Mouse (Mus musculus) heart, embryonic 14.5 days (tissue): ENCODE measurements at regions not wholly inside any gene's neighbourhood (a gene's known extent, or its start where the extent isn't known, plus 50 kb on each side); places are given as distances from the start of the nearest gene placed in this dataset.

Experiments
- ATAC-seq: fragments of 200-750 bp; cut with Nextera tagmentation; 2 replicates; pipeline ENCODE4 v1.8.0; 2017; ENCODE audit warnings: low read depth, moderate TSS enrichment; ENCODE audit not compliant: insufficient number of reproducible peaks, insufficient read depth, low FRiP score
- H3K27ac ChIP-seq, 2 experiments: fragments of 200-500 bp in 1 of 2; fragments of 300-500 bp in 1 of 2; sonication (generic) in 1 of 2; replicated peaks in 1 of 2; 2 replicates each; pipeline ENCODE4 v1.5.1; 2012 to 2014; ENCODE audit warnings: low read depth in 2 of 2, low read length in 2 of 2, control low read depth in 1 of 2, mild to moderate bottlenecking in 1 of 2, mixed read lengths in 1 of 2; ENCODE audit not compliant: control insufficient read depth in 1 of 2, insufficient read depth in 1 of 2
- H3K27me3 ChIP-seq: fragments of 300-500 bp; sonication (generic); 2 replicates; pipeline ENCODE4 v1.6.1; 2014; ENCODE audit warnings: mild to moderate bottlenecking, low read length, control low read depth; ENCODE audit not compliant: control insufficient read depth, insufficient read depth
- H3K36me3 ChIP-seq: fragments of 300-500 bp; sonication (generic); 2 replicates; pipeline ENCODE4 v1.6.1; 2014; ENCODE audit warnings: mild to moderate bottlenecking, control low read depth, low read length, mixed read lengths; ENCODE audit not compliant: control insufficient read depth, insufficient read depth
- H3K4me1 ChIP-seq, 2 experiments: fragments of 200-500 bp in 1 of 2; fragments of 300-500 bp in 1 of 2; sonication (generic) in 1 of 2; 2 replicates each; pipeline ENCODE4 v1.6.1; 2012 to 2014; ENCODE audit warnings: low read length in 2 of 2, control low read depth in 1 of 2, mixed read lengths in 1 of 2; ENCODE audit not compliant: control insufficient read depth in 2 of 2, insufficient read depth in 2 of 2
- H3K4me2 ChIP-seq: fragments of 300-500 bp; sonication (generic); 2 replicates; pipeline ENCODE4 v1.6.1; 2014; ENCODE audit warnings: mild to moderate bottlenecking, low read length
- H3K4me3 ChIP-seq, 2 experiments: fragments of 200-500 bp in 1 of 2; fragments of 300-500 bp in 1 of 2; sonication (generic) in 1 of 2; 2 replicates each; pipeline ENCODE4 v1.5.1; 2012 to 2014; ENCODE audit warnings: low read length in 2 of 2, mild to moderate bottlenecking in 2 of 2, control low read depth in 1 of 2, low read depth in 1 of 2, moderate library complexity in 1 of 2; ENCODE audit not compliant: control insufficient read depth in 1 of 2, insufficient read depth in 1 of 2
- H3K9ac ChIP-seq: fragments of 300-500 bp; sonication (generic); 2 replicates; pipeline ENCODE4 v1.6.1; 2014; ENCODE audit warnings: mild to moderate bottlenecking, low read length
- H3K9me3 ChIP-seq: fragments of 300-500 bp; sonication (generic); 2 replicates; pipeline ENCODE4 v1.6.1; 2016; ENCODE audit warnings: low read length, control low read depth; ENCODE audit not compliant: control insufficient read depth
- WGBS: fragments of 180-500 bp; shearing (Covaris S2); extraction: QIAGEN DNeasy Blood & Tissue Kit; methylation state at CpG from one replicate; pipeline ENCODE4 v1.1.7; 2014; 5-methylcytosine and 5-hydroxymethylcytosine counted together

DNA sequence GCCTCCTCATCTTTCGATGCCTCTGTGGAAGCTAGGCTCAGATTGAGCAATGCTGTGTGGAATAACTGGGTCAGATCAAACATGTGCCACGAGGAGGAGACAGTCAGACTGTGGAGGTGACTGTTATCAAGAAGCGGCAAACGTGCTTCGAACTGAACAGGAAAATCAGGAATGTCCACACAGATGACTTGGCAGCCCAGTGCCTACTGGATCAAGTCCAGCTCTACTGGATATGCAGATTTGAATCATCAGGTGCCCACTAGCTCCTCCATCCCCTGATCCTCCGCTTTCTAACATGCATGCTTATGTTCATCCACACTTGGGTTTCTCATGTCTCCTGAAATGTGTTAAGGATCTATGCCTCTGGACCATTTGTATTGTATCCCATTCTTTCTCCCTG is 79.7 kb downstream of the Klf4 start:
- Histone ChIP-seq H3K27ac (no peak overlapping the region), H3K9me3 (no peaks in the 10 kb centered on the region), H3K4me3 (no peak overlapping the region), H3K4me1 (peaks cover 0 to 12% of the 10 kb centered on the region in 2 experiments; a peak in 2 of 4 replicates), H3K27me3 (no peaks in the 10 kb centered on the region), H3K4me2 (no peak overlapping the region), H3K36me3 (no peaks in the 10 kb centered on the region), H3K9ac (no peak overlapping the region)
- 63% methylated on average over 6 of the region's 6 CpGs for WGBS
- ATAC-seq, result no peak

DNA sequence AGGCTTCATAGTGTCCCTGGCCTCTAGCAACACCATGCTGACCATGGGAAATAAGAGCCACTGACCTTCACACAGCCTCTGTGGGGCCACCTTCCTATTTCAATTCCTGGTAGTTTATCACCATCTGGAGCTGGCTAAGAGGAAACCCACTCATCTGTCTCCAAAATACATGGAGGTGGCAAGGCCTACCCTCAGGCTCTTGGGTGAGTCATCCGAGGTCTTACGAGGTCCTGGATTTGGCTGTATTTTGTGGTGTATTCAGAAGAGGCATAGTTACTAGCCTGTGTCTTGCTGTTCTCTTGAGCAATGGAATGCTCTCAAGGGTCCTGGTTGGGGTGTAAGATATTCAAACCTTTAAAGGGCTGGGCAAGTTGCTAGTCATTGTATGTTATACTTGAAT is 80.6 kb downstream of the Klf4 start:
- H3K9ac ChIP-seq, result no peak overlapping the region
- H3K36me3 ChIP-seq, result no peaks in the 10 kb centered on the region
- WGBS, result 95% methylated on average over 2 of the region's 2 CpGs
- no peak for ATAC-seq
- no peak overlapping the region for H3K4me2 ChIP-seq
- peaks cover 0 to 12% of the 10 kb centered on the region in 2 experiments; a peak in 2 of 4 replicates for H3K4me1 ChIP-seq
- H3K27me3 ChIP-seq, result no peaks in the 10 kb centered on the region
- H3K4me3 ChIP-seq, result no peak overlapping the region
- no peaks in the 10 kb centered on the region for H3K9me3 ChIP-seq
- no peak overlapping the region for H3K27ac ChIP-seq

DNA sequence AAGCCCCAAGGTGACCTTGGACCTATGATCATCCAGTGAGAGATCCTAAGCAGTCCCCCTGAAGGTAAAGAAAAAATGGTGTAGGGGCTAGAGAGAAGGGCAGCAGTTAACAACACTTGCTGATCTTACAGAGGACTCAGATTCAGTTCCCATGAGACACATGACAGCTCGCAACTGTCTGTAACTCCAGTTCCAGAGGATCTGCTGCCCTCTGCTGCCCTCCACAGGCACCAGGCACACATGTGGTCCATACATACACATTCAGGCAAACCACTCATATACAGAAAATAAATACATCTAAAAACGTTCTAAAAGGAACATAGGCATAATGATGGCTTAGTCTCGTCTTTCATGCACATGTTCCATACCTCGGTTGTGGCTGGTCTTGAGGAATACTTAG is 81.2 kb downstream of the Klf4 start:
- H3K9ac ChIP-seq, result no peak overlapping the region
- no peaks in the 10 kb centered on the region for H3K36me3 ChIP-seq
- peaks cover 0 to 12% of the 10 kb centered on the region in 2 experiments; a peak in 2 of 4 replicates for H3K4me1 ChIP-seq
- no peak overlapping the region for H3K4me3 ChIP-seq
- no peak overlapping the region for H3K27ac ChIP-seq
- ATAC-seq, result no peak
- WGBS, result 72% methylated on average over 4 of the region's 4 CpGs
- H3K9me3 ChIP-seq, result no peaks in the 10 kb centered on the region
- no peak overlapping the region for H3K4me2 ChIP-seq
- H3K27me3 ChIP-seq, result no peaks in the 10 kb centered on the region

DNA sequence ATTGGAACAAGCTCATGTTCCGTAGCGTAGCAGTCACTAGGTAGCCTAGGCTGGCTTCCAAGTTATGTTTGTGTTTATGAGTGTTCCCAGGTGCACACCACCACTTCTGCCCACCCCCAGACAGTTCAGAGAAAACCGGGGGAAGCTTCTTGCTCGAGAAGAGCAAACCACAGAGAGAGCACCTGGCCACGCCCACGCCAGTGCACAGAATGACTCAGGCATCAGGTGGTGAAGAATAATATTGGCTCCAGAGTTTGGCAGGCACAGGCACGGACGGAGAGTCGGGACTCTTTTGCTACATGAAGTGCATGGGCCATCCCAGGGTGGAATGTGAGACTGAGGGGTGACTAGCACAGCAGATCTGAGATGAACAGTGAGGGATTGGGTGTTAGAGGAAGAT is 88.8 kb downstream of the Klf4 start:
- H3K9me3 ChIP-seq, result no peaks in the 10 kb centered on the region
- H3K4me2 ChIP-seq, result no peak overlapping the region
- H3K4me1 ChIP-seq, result no peaks in the 10 kb centered on the region
- no peaks in the 10 kb centered on the region for H3K27me3 ChIP-seq
- no peak for ATAC-seq
- 72% methylated on average over 9 of the region's 9 CpGs for WGBS
- H3K27ac ChIP-seq, result no peak overlapping the region
- no peak overlapping the region for H3K9ac ChIP-seq
- H3K36me3 ChIP-seq, result no peaks in the 10 kb centered on the region
- no peak overlapping the region for H3K4me3 ChIP-seq

DNA sequence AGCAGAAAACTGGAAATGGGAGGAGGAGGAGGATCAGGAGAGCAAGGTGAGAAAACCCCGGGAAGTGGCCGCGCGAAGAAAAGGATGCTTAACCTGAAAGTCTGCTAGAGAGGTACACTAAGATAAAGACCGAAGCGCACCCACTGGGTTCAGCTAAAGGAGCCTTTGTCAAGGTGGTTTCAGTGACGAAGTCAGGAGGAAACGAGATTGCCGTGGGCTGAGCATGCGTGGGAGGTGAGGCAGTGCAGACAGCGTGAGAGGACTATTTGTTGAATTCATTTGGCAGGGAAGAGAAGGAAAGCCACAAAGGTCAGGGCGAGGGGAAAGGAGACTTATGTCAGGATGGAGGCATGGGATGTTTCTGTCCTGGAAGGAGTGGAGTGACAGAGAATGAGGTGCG is 90.2 kb downstream of the Klf4 start:
- Histone ChIP-seq H3K4me1 (no peaks in the 10 kb centered on the region), H3K4me2 (no peak overlapping the region), H3K36me3 (no peaks in the 10 kb centered on the region), H3K27me3 (no peaks in the 10 kb centered on the region), H3K4me3 (no peak overlapping the region), H3K9ac (no peak overlapping the region), H3K9me3 (no peaks in the 10 kb centered on the region), H3K27ac (no peak overlapping the region)
- no peak for ATAC-seq
- 53% methylated on average over 13 of the region's 13 CpGs for WGBS
